Mouse (Mus musculus) urinary bladder, adult 18-20 months (tissue): ENCODE measurements around the gene Ganab.

ENCODE experiments used
- DNase-seq, 2 experiments: peaks; one replicate each; pipeline ENCODE4 v3.0.0; 2022; ENCODE audit warnings: low spot score in 2 of 2, mixed read lengths in 2 of 2

Ganab gene

GRCm38 (mm10) chr19:8929224-8930088 is 31.6 kb downstream of the Ganab start, which contains the start of the genes Rom1 and Eml3:
Rom1 (minus strand) TSS chr19:8929356.
Eml3 (plus strand) TSS chr19:8929552.
- peak; percentile 86 to 93 for DNase-seq

- no peak for DNase-seq
Measured at GRCm38 (mm10) chr19:8930117-8930516, 32.2 kb downstream of the Ganab start.

GRCm38 (mm10) chr19:8930771-8931170 is 32.9 kb downstream of the Ganab start:
- no peak for DNase-seq

GRCm38 (mm10) chr19:8936736-8937135 is 38.9 kb downstream of the Ganab start:
- no peak for DNase-seq

GRCm38 (mm10) chr19:8940526-8941133 is 42.8 kb downstream of the Ganab start:
- no peak for DNase-seq

GRCm38 (mm10) chr19:8941136-8941514 is 43.3 kb downstream of the Ganab start:
- no peak for DNase-seq

GRCm38 (mm10) chr19:8941515-8942217 is 43.8 kb downstream of the Ganab start, which contains the start of gene Mta2:
Mta2 (plus strand) TSS chr19:8941875.
- peak; percentile 94 to 95 for DNase-seq

GRCm38 (mm10) chr19:8942276-8942964 is 44.5 kb downstream of the Ganab start:
- peak in 1 of 2 experiments; percentile 43 for DNase-seq

GRCm38 (mm10) chr19:8943047-8943446 is 45.2 kb downstream of the Ganab start:
- DNase-seq, result no peak

GRCm38 (mm10) chr19:8944062-8944461 is 46.2 kb downstream of the Ganab start:
- no peak for DNase-seq

GRCm38 (mm10) chr19:8944750-8945149 is 46.9 kb downstream of the Ganab start:
- no peak for DNase-seq

- DNase-seq, result no peak
Measured at GRCm38 (mm10) chr19:8945251-8945650, 47.4 kb downstream of the Ganab start.

- no peak for DNase-seq
Measured at GRCm38 (mm10) chr19:8946929-8947328, 49.1 kb downstream of the Ganab start.

GRCm38 (mm10) chr19:8950190-8950589 is 52.3 kb downstream of the Ganab start:
- no peak for DNase-seq

- DNase-seq, result no peak
Measured at GRCm38 (mm10) chr19:8952241-8952640, 54.4 kb downstream of the Ganab start.

GRCm38 (mm10) chr19:8953135-8954039 is 55.5 kb downstream of the Ganab start, which contains the start of gene Tut1:
Tut1 (plus strand) TSS chr19:8953847.
- peak; percentile 86 to 88 for DNase-seq

GRCm38 (mm10) chr19:8954171-8954570 is 56.3 kb downstream of the Ganab start:
- no peak for DNase-seq

GRCm38 (mm10) chr19:8962256-8962655 is 64.4 kb downstream of the Ganab start:
- DNase-seq, result no peak

- no peak for DNase-seq
Measured at GRCm38 (mm10) chr19:8965075-8965474, 67.2 kb downstream of the Ganab start.

- no peak for DNase-seq
Measured at GRCm38 (mm10) chr19:8965771-8966170, 67.9 kb downstream of the Ganab start.

- no peak for DNase-seq
Measured at GRCm38 (mm10) chr19:8966198-8966589, 68.3 kb downstream of the Ganab start.
